Mouse (Mus musculus): ENCODE measurements at regions not wholly inside any gene's neighbourhood (a gene's known extent, or its start where the extent isn't known, plus 50 kb on each side); places are given as distances from the start of the nearest gene placed in this dataset.

DNA sequence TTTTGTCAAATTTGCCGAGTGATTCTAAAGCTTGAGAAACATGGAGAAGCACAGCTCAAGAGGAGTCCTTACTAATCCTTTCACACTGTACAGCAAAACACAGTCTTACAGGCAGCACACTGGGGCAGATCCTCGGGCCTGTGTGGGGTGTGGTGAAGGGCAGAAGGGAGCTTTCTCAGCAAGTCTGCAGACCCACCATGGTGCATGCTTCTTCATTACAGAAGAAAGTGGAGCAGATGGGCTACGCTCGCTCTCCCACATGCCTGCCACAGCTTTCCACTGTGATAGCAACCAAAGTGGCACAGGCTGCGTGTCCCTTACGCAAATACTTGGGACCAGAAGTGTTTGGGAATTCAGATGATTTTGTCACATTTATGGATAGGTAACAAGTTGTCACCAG lies 81.6 kb downstream of the Kbtbd8 start:
- TF ChIP-seq POLR2A (IDR thresholded peaks at IDR 0.05; ENCODE audit: borderline replicate concordance, control insufficient read depth, low read depth, low read length): no peak
- TF ChIP-seq CTCF (IDR thresholded peaks at IDR 0.05; ENCODE audit: control insufficient read depth, insufficient read depth, low read length): no peak

All from bone marrow, adult 2 months (tissue).